Mouse (Mus musculus) cortical plate, adult 2 months (tissue): ENCODE measurements around the gene Nmnat2.

Experiments
- CTCF ChIP-seq: fragments of 200-500 bp; IDR thresholded peaks from 2 replicates; pipeline ENCODE4 v1.5.1; 2011; ENCODE audit warnings: mild to moderate bottlenecking, control low read depth, low read length; ENCODE audit not compliant: insufficient read depth; ENCODE audit errors: extremely low read depth
- POLR2A ChIP-seq: fragments of 200-500 bp; IDR thresholded peaks from 2 replicates; pipeline ENCODE4 v1.6.1; 2011; ENCODE audit warnings: mild to moderate bottlenecking, low read length, control low read depth; ENCODE audit not compliant: insufficient read depth; ENCODE audit errors: extremely low read depth

GRCm38 (mm10) chr1:153048147-153048878, 93.5 kb downstream of the Nmnat2 start:
- 0 out of 2 replicates have a peak, but pooled peaks have one; percentile 29 for TF ChIP-seq CTCF
- no peak for TF ChIP-seq POLR2A
